Mouse (Mus musculus) C2C12 (cell line): ENCODE results near the gene Mindy1.

Experiments
- CEBPB ChIP-seq: IDR thresholded peaks from one replicate; pipeline ENCODE4 v1.6.1; 2011; ENCODE audit warnings: low read depth, mild to moderate bottlenecking, control low read depth, moderate library complexity
- MAX ChIP-seq: IDR thresholded peaks from one replicate; pipeline ENCODE4 v1.6.1; 2011; ENCODE audit warnings: mild to moderate bottlenecking, control low read depth

DNA sequence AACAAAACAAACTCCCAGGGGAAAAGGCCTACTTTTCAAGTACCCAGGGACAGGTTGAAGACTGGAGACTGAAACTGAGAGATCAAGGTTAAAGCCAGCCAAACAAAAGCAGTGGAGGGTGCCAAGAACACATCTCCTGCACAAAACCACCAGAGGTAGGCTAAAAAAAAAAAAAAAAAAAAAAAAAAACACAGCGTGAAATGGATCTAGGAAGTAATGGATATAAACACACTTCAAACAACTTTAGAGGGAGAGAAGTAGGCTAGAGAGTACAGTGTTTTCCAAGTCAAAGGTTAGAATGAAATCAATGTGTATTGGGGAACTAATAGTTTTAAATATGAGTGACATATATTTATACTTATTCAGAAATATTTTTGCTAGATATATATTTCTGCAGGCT lies 50.4 kb downstream of the Mindy1 start:
- TF ChIP-seq MAX (no peak), CEBPB (no peak)
